Mouse (Mus musculus): ENCODE results near the gene Camk2b. TPM values are rescaled to one million over a fixed set of nuclear protein-coding genes. Genes with fewer than 3 reads are reported as not detected.

Camk2b gene
- polyA plus RNA-seq, 1 experiment: 12.8 TPM

- Histone ChIP-seq H3K4me1 (ENCODE audit: control insufficient read depth, insufficient read depth, low read length) (peaks cover 6% of the 10 kb centered on the region), H3K36me3 (ENCODE audit: control insufficient read depth, insufficient read depth, low read length, poor library complexity, severe bottlenecking) (no peaks in the 10 kb centered on the region), H3K9ac (ENCODE audit: low read depth, poor library complexity, severe bottlenecking) (no peak overlapping the region), H3K9me3 (replicated peaks; ENCODE audit: control insufficient read depth, insufficient read depth, low read length, poor library complexity, severe bottlenecking) (no peaks in the 10 kb centered on the region), H3K27me3 (ENCODE audit: control insufficient read depth, insufficient read depth, low read length, poor library complexity, severe bottlenecking) (no peaks in the 10 kb centered on the region), H3K4me3 (ENCODE audit: low read depth, low read length) (no peak overlapping the region), H3K27ac (ENCODE audit: insufficient read depth, low read length) (no peak overlapping the region)
- TF ChIP-seq CTCF (IDR thresholded peaks at IDR 0.05; ENCODE audit: low read depth, low read length) (no peak), EP300 (IDR thresholded peaks at IDR 0.05; ENCODE audit: insufficient read depth, low read depth, low read length) (no peak), POLR2A (IDR thresholded peaks at IDR 0.05; ENCODE audit: insufficient read depth, low read length) (no peak)
Observed at GRCm38 (mm10) chr11:5998472-5998871, 67.7 kb downstream of the Camk2b start.

GRCm38 (mm10) chr11:5995989-5996388 lies 70.2 kb downstream of the Camk2b start:
- Histone ChIP-seq H3K9ac (ENCODE audit: low read depth, poor library complexity, severe bottlenecking) (no peak overlapping the region), H3K36me3 (ENCODE audit: control insufficient read depth, insufficient read depth, low read length, poor library complexity, severe bottlenecking) (no peaks in the 10 kb centered on the region)
- TF ChIP-seq CTCF (IDR thresholded peaks at IDR 0.05; ENCODE audit: low read depth, low read length) (peak; percentile 93), EP300 (IDR thresholded peaks at IDR 0.05; ENCODE audit: insufficient read depth, low read depth, low read length) (no peak)

GRCm38 (mm10) chr11:5994880-5995279 lies 71.3 kb downstream of the Camk2b start:
- H3K27me3 ChIP-seq (ENCODE audit: control insufficient read depth, insufficient read depth, low read length, poor library complexity, severe bottlenecking): no peaks in the 10 kb centered on the region
- no peak overlapping the region for H3K27ac ChIP-seq (ENCODE audit: insufficient read depth, low read length)
- no peaks in the 10 kb centered on the region for H3K36me3 ChIP-seq (ENCODE audit: control insufficient read depth, insufficient read depth, low read length, poor library complexity, severe bottlenecking)
- TF ChIP-seq CTCF (IDR thresholded peaks at IDR 0.05; ENCODE audit: low read depth, low read length) (no peak), POLR2A (IDR thresholded peaks at IDR 0.05; ENCODE audit: insufficient read depth, low read length) (no peak), EP300 (IDR thresholded peaks at IDR 0.05; ENCODE audit: insufficient read depth, low read depth, low read length) (no peak)
- no peak overlapping the region for H3K4me3 ChIP-seq (ENCODE audit: low read depth, low read length)
- H3K4me1 ChIP-seq (ENCODE audit: control insufficient read depth, insufficient read depth, low read length): peaks cover 1% of the 10 kb centered on the region
- no peak overlapping the region for H3K9ac ChIP-seq (ENCODE audit: low read depth, poor library complexity, severe bottlenecking)
- no peaks in the 10 kb centered on the region for H3K9me3 ChIP-seq (replicated peaks; ENCODE audit: control insufficient read depth, insufficient read depth, low read length, poor library complexity, severe bottlenecking)

More at GRCm38 (mm10) chr11:5995989-5996388, 70.2 kb downstream of the Camk2b start:
- no peaks in the 10 kb centered on the region for H3K27me3 ChIP-seq (ENCODE audit: control insufficient read depth, insufficient read depth, low read length, poor library complexity, severe bottlenecking)
- peaks cover 6% of the 10 kb centered on the region for H3K4me1 ChIP-seq (ENCODE audit: control insufficient read depth, insufficient read depth, low read length)
- H3K4me3 ChIP-seq (ENCODE audit: low read depth, low read length): no peak overlapping the region
- no peaks in the 10 kb centered on the region for H3K9me3 ChIP-seq (replicated peaks; ENCODE audit: control insufficient read depth, insufficient read depth, low read length, poor library complexity, severe bottlenecking)
- no peak overlapping the region for H3K27ac ChIP-seq (ENCODE audit: insufficient read depth, low read length)

GRCm38 (mm10) chr11:5994212-5994611 lies 72.0 kb downstream of the Camk2b start:
- no peaks in the 10 kb centered on the region for H3K4me1 ChIP-seq (ENCODE audit: control insufficient read depth, insufficient read depth, low read length)
- H3K9ac ChIP-seq (ENCODE audit: low read depth, poor library complexity, severe bottlenecking): no peak overlapping the region
- no peaks in the 10 kb centered on the region for H3K36me3 ChIP-seq (ENCODE audit: control insufficient read depth, insufficient read depth, low read length, poor library complexity, severe bottlenecking)
- H3K27me3 ChIP-seq (ENCODE audit: control insufficient read depth, insufficient read depth, low read length, poor library complexity, severe bottlenecking): no peaks in the 10 kb centered on the region
- H3K27ac ChIP-seq (ENCODE audit: insufficient read depth, low read length): no peak overlapping the region
- H3K9me3 ChIP-seq (replicated peaks; ENCODE audit: control insufficient read depth, insufficient read depth, low read length, poor library complexity, severe bottlenecking): no peaks in the 10 kb centered on the region
- TF ChIP-seq POLR2A (IDR thresholded peaks at IDR 0.05; ENCODE audit: insufficient read depth, low read length) (no peak), EP300 (IDR thresholded peaks at IDR 0.05; ENCODE audit: insufficient read depth, low read depth, low read length) (no peak), CTCF (IDR thresholded peaks at IDR 0.05; ENCODE audit: low read depth, low read length) (no peak)
- H3K4me3 ChIP-seq (ENCODE audit: low read depth, low read length): no peak overlapping the region

- Histone ChIP-seq H3K27ac (ENCODE audit: insufficient read depth, low read length) (no peak overlapping the region), H3K9me3 (replicated peaks; ENCODE audit: control insufficient read depth, insufficient read depth, low read length, poor library complexity, severe bottlenecking) (no peaks in the 10 kb centered on the region)
- TF ChIP-seq CTCF (IDR thresholded peaks at IDR 0.05; ENCODE audit: low read depth, low read length) (peak; percentile 77), EP300 (IDR thresholded peaks at IDR 0.05; ENCODE audit: insufficient read depth, low read depth, low read length) (no peak)
Observed at GRCm38 (mm10) chr11:5990910-5991309, 75.3 kb downstream of the Camk2b start.

GRCm38 (mm10) chr11:5989954-5990593 lies 76.1 kb downstream of the Camk2b start:
- no peak overlapping the region for H3K27ac ChIP-seq (ENCODE audit: insufficient read depth, low read length)
- H3K27me3 ChIP-seq (ENCODE audit: control insufficient read depth, insufficient read depth, low read length, poor library complexity, severe bottlenecking): no peaks in the 10 kb centered on the region
- H3K36me3 ChIP-seq (ENCODE audit: control insufficient read depth, insufficient read depth, low read length, poor library complexity, severe bottlenecking): no peaks in the 10 kb centered on the region
- no peaks in the 10 kb centered on the region for H3K4me1 ChIP-seq (ENCODE audit: control insufficient read depth, insufficient read depth, low read length)
- H3K9ac ChIP-seq (ENCODE audit: low read depth, poor library complexity, severe bottlenecking): no peak overlapping the region
- no peak overlapping the region for H3K4me3 ChIP-seq (ENCODE audit: low read depth, low read length)
- TF ChIP-seq POLR2A (IDR thresholded peaks at IDR 0.05; ENCODE audit: insufficient read depth, low read length): no peak
- TF ChIP-seq CTCF (IDR thresholded peaks at IDR 0.05; ENCODE audit: low read depth, low read length): no peak
- no peak for TF ChIP-seq EP300 (IDR thresholded peaks at IDR 0.05; ENCODE audit: insufficient read depth, low read depth, low read length)
- no peaks in the 10 kb centered on the region for H3K9me3 ChIP-seq (replicated peaks; ENCODE audit: control insufficient read depth, insufficient read depth, low read length, poor library complexity, severe bottlenecking)

More at GRCm38 (mm10) chr11:5990910-5991309, 75.3 kb downstream of the Camk2b start:
- no peaks in the 10 kb centered on the region for H3K36me3 ChIP-seq (ENCODE audit: control insufficient read depth, insufficient read depth, low read length, poor library complexity, severe bottlenecking)
- H3K27me3 ChIP-seq (ENCODE audit: control insufficient read depth, insufficient read depth, low read length, poor library complexity, severe bottlenecking): no peaks in the 10 kb centered on the region
- no peak overlapping the region for H3K4me3 ChIP-seq (ENCODE audit: low read depth, low read length)
- H3K9ac ChIP-seq (ENCODE audit: low read depth, poor library complexity, severe bottlenecking): no peak overlapping the region
- no peaks in the 10 kb centered on the region for H3K4me1 ChIP-seq (ENCODE audit: control insufficient read depth, insufficient read depth, low read length)
